Mouse (Mus musculus): Measurements from ENCODE around the gene Cntn3. TPM values are rescaled to one million over a fixed set of nuclear protein-coding genes. Genes with fewer than 3 reads are reported as not detected.
"Not testable (repeated sequence)": the region's sequence is repeated elsewhere in the genome, so short reads cannot be mapped to it uniquely, and the experiment has no call there.

The Cntn3 gene
- 1.1 and 1.5 TPM in 2 replicates for polyA plus RNA-seq (2015; fragmentation: Nextera tagmentation; extraction: Ambion mirVana)

DNA sequence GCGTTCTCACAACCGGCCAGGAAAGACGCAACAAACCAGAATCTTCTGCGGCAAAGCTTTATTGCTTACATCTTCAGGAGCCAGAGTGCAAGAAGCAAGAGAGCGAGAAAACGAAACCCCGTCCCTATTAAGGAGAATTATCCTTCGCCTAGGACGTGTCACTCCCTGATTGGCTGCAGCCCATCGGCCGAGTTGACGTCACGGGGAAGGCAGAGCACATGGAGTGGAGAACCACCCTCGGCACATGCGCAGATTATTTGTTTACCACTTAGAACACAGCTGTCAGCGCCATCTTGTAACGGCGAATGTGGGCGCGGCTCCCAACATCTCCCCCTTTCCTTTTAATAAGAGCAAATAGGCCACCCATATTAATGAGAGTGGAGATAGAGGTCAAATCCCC lies at the start of gene Cntn3:
Gene Cntn3, minus strand, starts transcription at position 101 of the 400 bp plus-strand sequence.
- not testable (repeated sequence) for H3K4me2 ChIP-seq; H3K9ac ChIP-seq; H3K27ac ChIP-seq; H3K36me3 ChIP-seq; H3K9me3 ChIP-seq; H3K27me3 ChIP-seq; H3K4me1 ChIP-seq; H3K4me3 ChIP-seq; ATAC-seq (ENCODE audit: insufficient number of reproducible peaks, insufficient read depth, low FRiP score, low TSS enrichment, low read depth)
- 94% methylated on average over 4 of the region's 20 CpGs for WGBS

DNA sequence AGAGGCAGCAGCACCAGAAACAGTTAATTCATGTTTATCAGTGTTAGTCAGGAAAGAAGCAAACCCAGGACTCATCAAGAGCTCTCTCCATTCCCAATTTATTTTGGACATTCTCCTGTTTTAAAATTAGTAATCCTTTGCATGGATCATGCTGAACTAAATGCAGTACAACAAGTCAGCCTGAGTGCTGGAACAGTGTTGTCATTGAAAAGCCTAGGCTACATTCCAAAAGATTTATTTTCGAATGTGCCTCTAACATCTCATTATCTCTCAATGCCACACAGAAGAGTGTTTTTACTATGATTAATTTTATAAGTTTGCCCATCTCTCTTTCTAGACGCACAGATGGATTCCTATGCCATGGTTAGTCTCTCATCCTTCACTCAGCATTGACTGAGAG lies 27.9 kb upstream of the Cntn3 start:
- Histone ChIP-seq H3K4me1 (no peaks in the 10 kb centered on the region), H3K27me3 (no peaks in the 10 kb centered on the region), H3K4me3 (no peak overlapping the region), H3K36me3 (no peaks in the 10 kb centered on the region), H3K9me3 (no peaks in the 10 kb centered on the region), H3K27ac (no peak overlapping the region), H3K9ac (no peak overlapping the region), H3K4me2 (no peak overlapping the region)
- WGBS: 73% methylated on average over 2 of the region's 2 CpGs
- no peak for ATAC-seq (ENCODE audit: insufficient number of reproducible peaks, insufficient read depth, low FRiP score, low TSS enrichment, low read depth)

DNA sequence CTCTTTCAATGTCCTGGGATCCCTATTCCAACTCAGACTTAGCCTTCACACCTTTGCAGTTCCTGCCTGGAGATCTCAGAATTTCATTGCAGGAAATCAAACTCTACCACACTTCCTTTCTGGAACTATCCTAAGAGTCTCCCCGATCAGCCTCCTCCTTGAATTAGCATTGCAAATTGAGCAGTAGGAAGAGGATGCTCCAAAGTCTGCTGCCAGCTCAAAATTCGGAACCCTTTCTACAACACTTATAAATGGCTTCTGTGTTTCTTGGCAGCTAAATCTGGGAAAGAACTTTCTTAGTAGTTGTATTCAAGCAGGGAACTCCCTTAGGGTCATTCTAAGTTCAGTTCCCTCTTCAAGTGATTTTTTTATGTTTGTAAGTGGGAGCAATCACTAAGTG lies 24.9 kb upstream of the Cntn3 start:
- H3K9ac ChIP-seq: no peak overlapping the region
- H3K4me2 ChIP-seq: no peak overlapping the region
- no peaks in the 10 kb centered on the region for H3K9me3 ChIP-seq
- H3K4me3 ChIP-seq: no peak overlapping the region
- 67% methylated on average over 2 of the region's 2 CpGs for WGBS
- ATAC-seq (ENCODE audit: insufficient number of reproducible peaks, insufficient read depth, low FRiP score, low TSS enrichment, low read depth): no peak
- no peaks in the 10 kb centered on the region for H3K36me3 ChIP-seq
- H3K27me3 ChIP-seq: no peaks in the 10 kb centered on the region
- no peak overlapping the region for H3K27ac ChIP-seq
- no peaks in the 10 kb centered on the region for H3K4me1 ChIP-seq

GRCm38 (mm10) chr6:102590151-102590550 lies 17.2 kb upstream of the Cntn3 start:
- no peak overlapping the region for H3K27ac ChIP-seq
- no peak for ATAC-seq (ENCODE audit: insufficient number of reproducible peaks, insufficient read depth, low FRiP score, low TSS enrichment, low read depth)

GRCm38 (mm10) chr6:102589311-102589710 lies 16.4 kb upstream of the Cntn3 start:
- H3K27me3 ChIP-seq: no peaks in the 10 kb centered on the region
- WGBS: 61% methylated on average over 4 of the region's 4 CpGs
- no peaks in the 10 kb centered on the region for H3K4me1 ChIP-seq
- H3K4me2 ChIP-seq: no peak overlapping the region
- no peaks in the 10 kb centered on the region for H3K36me3 ChIP-seq
- H3K9me3 ChIP-seq: no peaks in the 10 kb centered on the region
- no peak overlapping the region for H3K9ac ChIP-seq
- no peak overlapping the region for H3K4me3 ChIP-seq
- no peak for ATAC-seq (ENCODE audit: insufficient number of reproducible peaks, insufficient read depth, low FRiP score, low TSS enrichment, low read depth)
- no peak overlapping the region for H3K27ac ChIP-seq

More at GRCm38 (mm10) chr6:102590151-102590550, 17.2 kb upstream of the Cntn3 start:
- Histone ChIP-seq H3K4me3 (no peak overlapping the region), H3K9me3 (no peaks in the 10 kb centered on the region), H3K9ac (no peak overlapping the region), H3K36me3 (no peaks in the 10 kb centered on the region), H3K4me1 (no peaks in the 10 kb centered on the region), H3K4me2 (no peak overlapping the region), H3K27me3 (no peaks in the 10 kb centered on the region)
- 93% methylated on average over 4 of the region's 4 CpGs for WGBS

GRCm38 (mm10) chr6:102586056-102586455 lies 13.2 kb upstream of the Cntn3 start:
- ATAC-seq (ENCODE audit: insufficient number of reproducible peaks, insufficient read depth, low FRiP score, low TSS enrichment, low read depth): no peak
- Histone ChIP-seq H3K27me3 (no peaks in the 10 kb centered on the region), H3K4me2 (no peak overlapping the region), H3K27ac (no peak overlapping the region), H3K36me3 (no peaks in the 10 kb centered on the region), H3K4me3 (no peak overlapping the region), H3K9me3 (no peaks in the 10 kb centered on the region), H3K4me1 (no peaks in the 10 kb centered on the region), H3K9ac (no peak overlapping the region)

GRCm38 (mm10) chr6:102583578-102583977 lies 10.7 kb upstream of the Cntn3 start:
- H3K27ac ChIP-seq: no peak overlapping the region
- H3K9ac ChIP-seq: no peak overlapping the region
- no peaks in the 10 kb centered on the region for H3K27me3 ChIP-seq
- H3K4me1 ChIP-seq: no peaks in the 10 kb centered on the region
- H3K9me3 ChIP-seq: no peaks in the 10 kb centered on the region
- no peak for ATAC-seq (ENCODE audit: insufficient number of reproducible peaks, insufficient read depth, low FRiP score, low TSS enrichment, low read depth)
- no peak overlapping the region for H3K4me3 ChIP-seq
- no peak overlapping the region for H3K4me2 ChIP-seq
- WGBS: 77% methylated on average over 2 of the region's 2 CpGs
- H3K36me3 ChIP-seq: no peaks in the 10 kb centered on the region

DNA sequence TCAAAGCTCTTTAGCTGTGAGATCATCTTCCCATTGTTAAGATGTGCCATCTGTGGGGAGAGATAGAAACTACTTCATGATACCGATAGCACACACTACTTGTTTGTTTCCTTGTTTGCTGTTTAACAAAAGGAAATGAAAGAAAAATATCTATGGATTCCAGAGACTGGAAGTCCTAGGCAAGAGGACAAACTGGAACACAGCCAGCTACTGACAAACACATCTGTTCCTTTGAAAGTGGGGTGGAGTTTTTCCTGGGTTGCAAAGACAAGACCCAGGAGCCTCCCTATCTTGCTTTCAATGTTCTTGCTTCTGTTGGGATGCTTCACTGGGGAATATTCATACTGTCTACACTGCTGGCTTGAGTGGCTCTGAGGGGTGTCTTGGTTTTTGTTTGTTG lies 5.4 kb downstream of the Cntn3 start:
- Histone ChIP-seq H3K27me3 (peaks cover 22% of the 10 kb centered on the region), H3K36me3 (no peaks in the 10 kb centered on the region), H3K4me2 (no peak overlapping the region), H3K4me1 (peaks cover 13% of the 10 kb centered on the region; the same call in 1 of the 2 replicates), H3K9me3 (no peaks in the 10 kb centered on the region), H3K27ac (no peak overlapping the region), H3K4me3 (no peak overlapping the region), H3K9ac (no peak overlapping the region)
- ATAC-seq (ENCODE audit: insufficient number of reproducible peaks, insufficient read depth, low FRiP score, low TSS enrichment, low read depth): no peak
- 76% methylated on average over 1 of the region's 1 CpGs for WGBS

GRCm38 (mm10) chr6:102565228-102565627 lies 7.7 kb downstream of the Cntn3 start:
- peaks cover 25% of the 10 kb centered on the region for H3K27me3 ChIP-seq
- ATAC-seq (ENCODE audit: insufficient number of reproducible peaks, insufficient read depth, low FRiP score, low TSS enrichment, low read depth): no peak
- no peak overlapping the region for H3K27ac ChIP-seq
- H3K9me3 ChIP-seq: no peaks in the 10 kb centered on the region
- H3K9ac ChIP-seq: no peak overlapping the region
- WGBS: 88% methylated on average over 1 of the region's 1 CpGs
- no peak overlapping the region for H3K4me2 ChIP-seq
- no peak overlapping the region for H3K4me3 ChIP-seq
- peaks cover 13% of the 10 kb centered on the region; the same call in 1 of the 2 replicates for H3K4me1 ChIP-seq
- H3K36me3 ChIP-seq: no peaks in the 10 kb centered on the region

DNA sequence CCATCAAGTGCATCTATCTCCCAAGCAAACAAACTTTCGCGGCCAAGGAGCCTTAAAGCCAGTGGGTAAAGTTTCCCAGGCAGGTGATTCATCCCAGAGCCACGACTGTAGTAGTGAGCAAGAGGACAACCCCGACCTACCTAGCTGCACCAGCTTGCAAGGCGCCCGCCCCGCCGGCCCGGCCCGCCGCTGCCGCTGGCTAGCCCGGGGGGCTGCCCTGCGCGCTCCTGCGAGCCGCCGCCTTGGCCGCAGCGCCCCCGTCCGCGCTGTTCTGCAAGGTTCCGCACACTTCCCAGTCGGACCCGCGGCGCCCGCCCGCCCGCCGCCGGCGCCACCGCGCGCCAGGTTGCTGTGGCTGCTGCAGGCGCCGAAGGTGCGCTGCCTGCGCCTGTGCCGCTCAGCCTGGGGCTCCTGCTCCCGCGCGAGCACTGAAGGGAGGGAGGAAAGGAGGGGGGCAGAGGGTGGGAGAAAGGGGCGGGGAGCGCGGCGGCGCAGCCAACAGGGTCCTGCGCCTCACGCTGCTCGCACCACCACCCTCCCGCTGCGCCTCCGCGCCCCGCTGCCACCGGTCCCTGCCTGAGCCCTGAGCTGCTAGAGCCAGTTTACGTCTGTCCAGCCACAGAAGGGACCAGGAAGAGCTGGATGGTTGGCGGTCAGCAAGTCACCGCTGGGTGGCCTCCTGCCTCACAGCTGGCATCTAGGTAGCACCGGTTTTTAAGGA lies 8.7 kb downstream of the Cntn3 start:
- peaks cover 25% of the 10 kb centered on the region for H3K27me3 ChIP-seq
- peak overlapping the region; percentile 71 for H3K9ac ChIP-seq
- no peaks in the 10 kb centered on the region for H3K36me3 ChIP-seq
- peak; percentile 96 for ATAC-seq (ENCODE audit: insufficient number of reproducible peaks, insufficient read depth, low FRiP score, low TSS enrichment, low read depth)
- under 1% methylated on average over 59 of the region's 63 CpGs for WGBS
- H3K27ac ChIP-seq: no peak overlapping the region
- peak overlapping the region; percentile 95 for H3K4me2 ChIP-seq
- peak overlapping the region; percentile 61 for H3K4me3 ChIP-seq
- no peaks in the 10 kb centered on the region for H3K9me3 ChIP-seq
- peaks cover 13% of the 10 kb centered on the region; the same call in 1 of the 2 replicates for H3K4me1 ChIP-seq

GRCm38 (mm10) chr6:102563431-102563830 lies 9.5 kb downstream of the Cntn3 start:
- Histone ChIP-seq H3K27me3 (peaks cover 25% of the 10 kb centered on the region), H3K9ac (no peak overlapping the region), H3K27ac (no peak overlapping the region), H3K4me2 (peak overlapping the region; percentile 95), H3K4me3 (peak overlapping the region; percentile 61), H3K9me3 (no peaks in the 10 kb centered on the region), H3K4me1 (peaks cover 13% of the 10 kb centered on the region; the same call in 1 of the 2 replicates), H3K36me3 (no peaks in the 10 kb centered on the region)
- 6% methylated on average over 7 of the region's 7 CpGs for WGBS
- ATAC-seq (ENCODE audit: insufficient number of reproducible peaks, insufficient read depth, low FRiP score, low TSS enrichment, low read depth): no peak

- ATAC-seq (ENCODE audit: insufficient number of reproducible peaks, insufficient read depth, low FRiP score, low TSS enrichment, low read depth): no peak
These were observed 15.4 kb downstream of the Cntn3 start for GRCm38 (mm10) chr6:102557521-102557920.

More at GRCm38 (mm10) chr6:102557521-102557920, 15.4 kb downstream of the Cntn3 start:
- Histone ChIP-seq H3K4me1 (no peaks in the 10 kb centered on the region), H3K27me3 (peaks cover 3% of the 10 kb centered on the region), H3K9ac (no peak overlapping the region), H3K9me3 (no peaks in the 10 kb centered on the region), H3K4me2 (no peak overlapping the region), H3K4me3 (no peak overlapping the region), H3K27ac (no peak overlapping the region), H3K36me3 (no peaks in the 10 kb centered on the region)
- WGBS: 78% methylated on average over 3 of the region's 3 CpGs
